Mouse (Mus musculus) kidney, embryonic 15.5 days (tissue): ENCODE data around the gene Sidt1. TPM values are rescaled to one million over a fixed set of nuclear protein-coding genes. Genes with fewer than 3 reads are reported as not detected.

Source experiments
- ATAC-seq: fragments of 200-750 bp; cut with Nextera tagmentation; replicated peaks from 2 replicates; pipeline ENCODE4 v1.8.0; 2017; ENCODE audit warnings: moderate TSS enrichment; ENCODE audit not compliant: low FRiP score
- H3K27ac ChIP-seq: fragments of 300-500 bp; sonication (generic); 2 replicates; pipeline ENCODE4 v1.5.1; 2015; ENCODE audit warnings: mild to moderate bottlenecking, inconsistent platforms
- H3K27me3 ChIP-seq: fragments of 300-500 bp; sonication (generic); 2 replicates; pipeline ENCODE4 v1.6.1; 2015; ENCODE audit warnings: inconsistent platforms
- H3K36me3 ChIP-seq: fragments of 300-500 bp; sonication (generic); 2 replicates; pipeline ENCODE4 v1.6.1; 2015; ENCODE audit warnings: inconsistent platforms
- H3K4me1 ChIP-seq: fragments of 300-500 bp; sonication (generic); 2 replicates; pipeline ENCODE4 v1.6.1; 2015; ENCODE audit warnings: inconsistent platforms
- H3K4me2 ChIP-seq: fragments of 300-500 bp; sonication (generic); 2 replicates; pipeline ENCODE4 v1.6.1; 2015; ENCODE audit warnings: moderate library complexity, mild to moderate bottlenecking, inconsistent platforms
- H3K4me3 ChIP-seq: fragments of 300-500 bp; sonication (generic); replicated peaks from 2 replicates; pipeline ENCODE4 v1.5.1; 2015; ENCODE audit warnings: mild to moderate bottlenecking, inconsistent platforms
- H3K9ac ChIP-seq: fragments of 300-500 bp; sonication (generic); 2 replicates; pipeline ENCODE4 v1.6.1; 2015; ENCODE audit warnings: mild to moderate bottlenecking, inconsistent platforms
- H3K9me3 ChIP-seq: fragments of 300-500 bp; sonication (generic); replicated peaks from 2 replicates; pipeline ENCODE4 v1.6.1; 2016; ENCODE audit warnings: inconsistent platforms
- WGBS: fragments of 180-500 bp; shearing (Covaris S2); methylation state at CpG from one replicate; pipeline ENCODE4 v1.1.7; 2015; ENCODE audit warnings: mixed read lengths; 5-methylcytosine and 5-hydroxymethylcytosine counted together
- polyA plus RNA-seq: library from polyadenylated mRNA; unstranded; fragments of >200 nt; fragmentation: Nextera tagmentation; extraction: Ambion mirVana; gene quantifications from 2 replicates; pipeline ENCODE4 v1.2.1, GENCODE M21; 2015

Sidt1 gene
- polyA plus RNA-seq, 1 experiment from 2014 or later: 0.99 TPM

DNA sequence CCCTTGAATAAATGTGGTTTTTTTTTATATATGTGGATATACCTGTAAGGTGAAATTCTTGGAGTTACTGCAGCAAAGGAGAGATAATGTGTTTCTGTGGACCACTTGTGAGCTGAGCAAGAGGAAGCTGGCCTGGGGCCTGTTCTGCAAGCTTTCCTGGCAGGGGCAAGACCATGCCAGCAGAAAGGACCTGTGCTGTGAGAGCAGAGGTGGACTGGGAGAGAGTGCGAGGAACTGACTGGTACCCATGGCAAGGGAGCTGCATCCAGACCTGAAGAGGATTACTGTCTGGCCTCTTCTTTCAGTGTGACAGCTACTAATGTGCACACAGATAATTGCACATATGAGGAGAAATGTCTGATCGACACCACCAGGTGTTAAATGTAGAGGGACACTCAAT lies 142.0 kb downstream of the Sidt1 start:
- 0 out of 2 replicates have a peak, but pooled peaks cover 4% of the 10 kb centered on the region for H3K9me3 ChIP-seq
- no peaks in the 10 kb centered on the region; the same call in 1 of the 2 replicates for H3K4me1 ChIP-seq
- H3K4me3 ChIP-seq: no peak overlapping the region
- 97% methylated on average over 2 of the region's 2 CpGs for WGBS
- no peak overlapping the region for H3K4me2 ChIP-seq
- H3K9ac ChIP-seq: no peak overlapping the region
- peaks cover 8% of the 10 kb centered on the region; the same call in 1 of the 2 replicates for H3K36me3 ChIP-seq
- H3K27me3 ChIP-seq: no peaks in the 10 kb centered on the region
- H3K27ac ChIP-seq: no peak overlapping the region
- ATAC-seq: no peak

Other genes starting within 250 kb of the Sidt1 start
- gene Atp6v1a, start 193.5 kb downstream of the Sidt1 start, polyA plus RNA-seq: 77.5 and 82.3 TPM in 2 replicates
- 114 and 130 TPM in 2 replicates for gene Naa50, start 193.4 kb downstream of the Sidt1 start, polyA plus RNA-seq
- gene Usf3, start 159.9 kb downstream of the Sidt1 start, polyA plus RNA-seq: 3.0 and 3.3 TPM in 2 replicates
- gene Spice1, start 13.9 kb upstream of the Sidt1 start, polyA plus RNA-seq: 28.1 and 31.2 TPM in 2 replicates
- 0.32 and 0.40 TPM in 2 replicates for gene Cfap44, start 61.6 kb upstream of the Sidt1 start, polyA plus RNA-seq
- 19.1 and 24.2 TPM in 2 replicates for gene Boc, start 225.7 kb upstream of the Sidt1 start, polyA plus RNA-seq